Mouse (Mus musculus) neutrophil, adult 5-6 weeks (primary cell): ENCODE data around the gene Mblac2. TPM values are rescaled to one million over a fixed set of nuclear protein-coding genes. Genes with fewer than 3 reads are reported as not detected.

ENCODE experiments used
- ATAC-seq: fragments of 151-379, 151-347 bp; 2 replicates; pipeline ENCODE4 v1.8.0; 2017; ENCODE audit warnings: mild to moderate bottlenecking, moderate TSS enrichment; ENCODE audit not compliant: insufficient number of reproducible peaks, poor library complexity, low FRiP score, severe bottlenecking; ENCODE audit errors: extremely low read depth
- total RNA-seq: library from RNA; stranded (forward); fragments of 200-1000 nt; gene quantifications from 2 replicates; pipeline ENCODE4 v1.2.3, GENCODE M21; 2017

The Mblac2 gene
- total RNA-seq = 5.9 TPM in 2 replicates

- ATAC-seq = peak; percentile 90
These were observed at the start of gene Mblac2, which contains the start of gene Polr3g for GRCm38 (mm10) chr13:81710775-81711545. TSS of gene Mblac2 (plus strand) at chr13:81711341. TSS of gene Polr3g (minus strand) at chr13:81711013.

- ATAC-seq = no peak
These were observed 47.4 kb upstream of the Mblac2 start for GRCm38 (mm10) chr13:81663566-81664330.

GRCm38 (mm10) chr13:81664331-81664698 lies 46.8 kb upstream of the Mblac2 start:
- no peak for ATAC-seq

GRCm38 (mm10) chr13:81667713-81668112 lies 43.4 kb upstream of the Mblac2 start:
- no peak for ATAC-seq

GRCm38 (mm10) chr13:81675333-81675732 lies 35.8 kb upstream of the Mblac2 start:
- ATAC-seq = no peak

GRCm38 (mm10) chr13:81683107-81683506 lies 28.0 kb upstream of the Mblac2 start:
- no peak for ATAC-seq

GRCm38 (mm10) chr13:81684258-81684657 lies 26.9 kb upstream of the Mblac2 start:
- no peak for ATAC-seq

GRCm38 (mm10) chr13:81684884-81685283 lies 26.3 kb upstream of the Mblac2 start:
- no peak for ATAC-seq

GRCm38 (mm10) chr13:81689587-81689986 lies 21.6 kb upstream of the Mblac2 start:
- no peak for ATAC-seq

GRCm38 (mm10) chr13:81690477-81690876 lies 20.7 kb upstream of the Mblac2 start:
- no peak for ATAC-seq

GRCm38 (mm10) chr13:81691606-81692005 lies 19.5 kb upstream of the Mblac2 start:
- no peak for ATAC-seq

GRCm38 (mm10) chr13:81694446-81694845 lies 16.7 kb upstream of the Mblac2 start:
- no peak for ATAC-seq

- 0 out of 2 replicates have a peak, but pooled peaks have one; percentile 19 for ATAC-seq
These were observed 8.0 kb upstream of the Mblac2 start for GRCm38 (mm10) chr13:81703148-81703547.

- ATAC-seq = no peak
These were observed 7.5 kb upstream of the Mblac2 start for GRCm38 (mm10) chr13:81703621-81704020.

- ATAC-seq = no peak
These were observed 4.8 kb upstream of the Mblac2 start for GRCm38 (mm10) chr13:81706311-81706710.

- no peak for ATAC-seq
These were observed 1.3 kb upstream of the Mblac2 start for GRCm38 (mm10) chr13:81709805-81710204.

GRCm38 (mm10) chr13:81710266-81710665 lies 875 bp upstream of the Mblac2 start:
- ATAC-seq = no peak

- no peak for ATAC-seq
These were observed 618 bp downstream of the Mblac2 start for GRCm38 (mm10) chr13:81711546-81712371.

- ATAC-seq = no peak
These were observed 2.8 kb downstream of the Mblac2 start for GRCm38 (mm10) chr13:81713896-81714295.
